Mouse (Mus musculus): ENCODE results near the gene Galnt9. TPM values are rescaled to one million over a fixed set of nuclear protein-coding genes. Genes with fewer than 3 reads are reported as not detected.

Gene Galnt9
- 13.9 and 15.5 TPM in 2 replicates for polyA plus RNA-seq (2015; fragmentation: Nextera tagmentation; extraction: Ambion mirVana)

- no peaks in the 10 kb centered on the region for H3K36me3 ChIP-seq (ENCODE audit: control insufficient read depth, insufficient read depth)
- peak; percentile 93 for ATAC-seq
- under 1% methylated on average over 80 of the region's 82 CpGs for WGBS
- peaks cover 12% of the 10 kb centered on the region for H3K4me1 ChIP-seq (replicated peaks; ENCODE audit: control insufficient read depth, insufficient read depth, low read length)
- no peaks in the 10 kb centered on the region for H3K9me3 ChIP-seq (ENCODE audit: control insufficient read depth, low read length)
- peak within 1 kb of the TSS; percentile 75 for H3K9ac ChIP-seq (replicated peaks; ENCODE audit: low read depth, low read length)
- H3K27me3 ChIP-seq (replicated peaks; ENCODE audit: control insufficient read depth, insufficient read depth, low read length) = peaks cover 34% of the 10 kb centered on the region
- H3K4me2 ChIP-seq (ENCODE audit: low read length) = peak within 1 kb of the TSS; percentile 68
- H3K4me3 ChIP-seq (replicated peaks; ENCODE audit: low read length) = peak within 1 kb of the TSS; percentile 54
- H3K27ac ChIP-seq (ENCODE audit: low read length) = no peak within 1 kb of the TSS
Observed at GRCm38 (mm10) chr5:110543951-110544690, at the start of gene Galnt9. Galnt9 (plus strand) TSS chr5:110544355.

DNA sequence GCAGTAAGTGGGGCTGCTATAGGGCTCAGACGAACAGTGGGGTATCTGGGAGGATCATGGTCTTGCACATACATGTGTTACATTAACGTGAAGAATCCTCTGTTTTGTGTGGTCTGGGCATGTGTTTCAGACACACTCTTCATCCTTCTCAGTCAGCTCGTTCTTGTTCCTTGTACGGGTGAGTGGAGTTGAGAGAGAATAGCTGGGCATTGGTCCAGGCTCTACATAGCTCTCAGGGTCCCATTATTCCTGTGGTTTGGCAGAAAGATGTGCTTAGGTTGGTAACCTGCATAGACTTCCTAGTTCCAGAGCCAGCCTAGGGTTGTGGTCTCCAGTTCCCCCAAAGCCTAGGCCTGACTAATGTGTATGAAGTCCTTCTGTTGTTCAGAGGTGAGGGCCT, 49.8 kb upstream of the Galnt9 start:
- no peaks in the 10 kb centered on the region for H3K27me3 ChIP-seq (replicated peaks; ENCODE audit: control insufficient read depth, insufficient read depth, low read length)
- 0 out of 2 replicates have a peak, but pooled peaks have one; percentile 6 for ATAC-seq
- peak overlapping the region; percentile 29; the same call in 1 of the 2 replicates for H3K9ac ChIP-seq (replicated peaks; ENCODE audit: low read depth, low read length)
- H3K36me3 ChIP-seq (ENCODE audit: control insufficient read depth, insufficient read depth) = no peaks in the 10 kb centered on the region
- H3K9me3 ChIP-seq (ENCODE audit: control insufficient read depth, low read length) = no peaks in the 10 kb centered on the region
- 35% methylated on average over 4 of the region's 4 CpGs for WGBS
- H3K4me3 ChIP-seq (replicated peaks; ENCODE audit: low read length) = no peak overlapping the region
- peaks cover 7% of the 10 kb centered on the region for H3K4me1 ChIP-seq (replicated peaks; ENCODE audit: control insufficient read depth, insufficient read depth, low read length)
- H3K27ac ChIP-seq (ENCODE audit: low read length) = no peak overlapping the region
- no peak overlapping the region for H3K4me2 ChIP-seq (ENCODE audit: low read length)

GRCm38 (mm10) chr5:110495051-110495450, 49.1 kb upstream of the Galnt9 start:
- no peak overlapping the region for H3K27ac ChIP-seq (ENCODE audit: low read length)
- H3K4me1 ChIP-seq (replicated peaks; ENCODE audit: control insufficient read depth, insufficient read depth, low read length) = peaks cover 7% of the 10 kb centered on the region
- 71% methylated on average over 6 of the region's 6 CpGs for WGBS

DNA sequence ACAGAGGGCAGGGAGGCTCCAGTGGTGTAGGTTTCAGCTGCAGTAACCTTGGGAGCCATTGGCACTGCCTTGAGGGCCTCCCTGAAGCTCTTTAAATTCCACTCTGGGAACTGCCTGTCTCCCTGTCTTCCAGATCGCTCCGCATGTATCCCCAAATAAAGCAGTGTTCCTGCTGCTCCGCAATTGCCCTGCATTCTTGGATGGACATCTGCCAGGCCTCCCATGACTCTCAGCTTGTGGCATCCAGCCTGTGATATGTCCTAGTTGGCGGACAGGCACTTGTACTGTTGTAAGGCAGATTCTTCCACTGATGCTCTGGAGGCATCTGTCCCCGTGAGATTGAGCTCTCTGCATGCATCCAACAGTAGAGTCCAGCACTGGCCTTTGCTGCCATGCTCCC, 46.6 kb upstream of the Galnt9 start:
- ATAC-seq = no peak
- no peaks in the 10 kb centered on the region for H3K27me3 ChIP-seq (replicated peaks; ENCODE audit: control insufficient read depth, insufficient read depth, low read length)
- no peaks in the 10 kb centered on the region for H3K9me3 ChIP-seq (ENCODE audit: control insufficient read depth, low read length)
- WGBS = 80% methylated on average over 5 of the region's 5 CpGs
- no peak overlapping the region for H3K9ac ChIP-seq (replicated peaks; ENCODE audit: low read depth, low read length)
- peaks cover 7% of the 10 kb centered on the region for H3K4me1 ChIP-seq (replicated peaks; ENCODE audit: control insufficient read depth, insufficient read depth, low read length)
- no peak overlapping the region for H3K4me3 ChIP-seq (replicated peaks; ENCODE audit: low read length)
- H3K27ac ChIP-seq (ENCODE audit: low read length) = no peak overlapping the region
- no peaks in the 10 kb centered on the region for H3K36me3 ChIP-seq (ENCODE audit: control insufficient read depth, insufficient read depth)
- no peak overlapping the region for H3K4me2 ChIP-seq (ENCODE audit: low read length)

More at GRCm38 (mm10) chr5:110495051-110495450, 49.1 kb upstream of the Galnt9 start:
- Histone ChIP-seq H3K4me3 (replicated peaks; ENCODE audit: low read length) (no peak overlapping the region), H3K36me3 (ENCODE audit: control insufficient read depth, insufficient read depth) (no peaks in the 10 kb centered on the region), H3K9me3 (ENCODE audit: control insufficient read depth, low read length) (no peaks in the 10 kb centered on the region), H3K4me2 (ENCODE audit: low read length) (no peak overlapping the region), H3K27me3 (replicated peaks; ENCODE audit: control insufficient read depth, insufficient read depth, low read length) (no peaks in the 10 kb centered on the region), H3K9ac (replicated peaks; ENCODE audit: low read depth, low read length) (no peak overlapping the region)
- no peak for ATAC-seq

DNA sequence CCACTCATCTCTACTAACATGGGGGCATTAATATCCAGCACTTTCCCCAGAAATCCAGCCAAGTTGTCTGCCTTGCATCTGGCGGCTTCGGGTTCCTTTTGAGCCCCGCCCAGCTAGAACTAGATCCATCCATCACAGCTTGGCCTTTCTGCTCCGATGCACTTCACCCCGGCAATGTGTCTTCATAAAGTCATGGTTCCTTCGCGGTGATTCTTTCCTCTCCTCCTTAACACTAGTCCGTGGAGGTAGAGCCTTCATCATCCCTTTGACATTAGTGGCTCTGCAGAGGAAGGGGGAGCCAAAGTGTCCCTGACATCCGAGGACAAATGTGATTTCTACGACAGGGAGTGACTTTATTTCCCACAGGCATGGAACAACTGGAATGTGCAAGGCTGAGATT, 46.1 kb upstream of the Galnt9 start:
- 82% methylated on average over 10 of the region's 10 CpGs for WGBS
- Histone ChIP-seq H3K9me3 (ENCODE audit: control insufficient read depth, low read length) (no peaks in the 10 kb centered on the region), H3K9ac (replicated peaks; ENCODE audit: low read depth, low read length) (no peak overlapping the region), H3K4me3 (replicated peaks; ENCODE audit: low read length) (no peak overlapping the region), H3K27me3 (replicated peaks; ENCODE audit: control insufficient read depth, insufficient read depth, low read length) (no peaks in the 10 kb centered on the region), H3K4me1 (replicated peaks; ENCODE audit: control insufficient read depth, insufficient read depth, low read length) (peaks cover 7% of the 10 kb centered on the region), H3K27ac (ENCODE audit: low read length) (no peak overlapping the region), H3K36me3 (ENCODE audit: control insufficient read depth, insufficient read depth) (no peaks in the 10 kb centered on the region), H3K4me2 (ENCODE audit: low read length) (no peak overlapping the region)
- no peak for ATAC-seq

GRCm38 (mm10) chr5:110500233-110500632, 43.9 kb upstream of the Galnt9 start:
- H3K27me3 ChIP-seq (replicated peaks; ENCODE audit: control insufficient read depth, insufficient read depth, low read length) = no peaks in the 10 kb centered on the region
- no peak overlapping the region for H3K27ac ChIP-seq (ENCODE audit: low read length)
- no peaks in the 10 kb centered on the region for H3K4me1 ChIP-seq (replicated peaks; ENCODE audit: control insufficient read depth, insufficient read depth, low read length)
- H3K36me3 ChIP-seq (ENCODE audit: control insufficient read depth, insufficient read depth) = no peaks in the 10 kb centered on the region
- H3K9ac ChIP-seq (replicated peaks; ENCODE audit: low read depth, low read length) = no peak overlapping the region
- no peaks in the 10 kb centered on the region for H3K9me3 ChIP-seq (ENCODE audit: control insufficient read depth, low read length)
- no peak overlapping the region for H3K4me3 ChIP-seq (replicated peaks; ENCODE audit: low read length)
- H3K4me2 ChIP-seq (ENCODE audit: low read length) = no peak overlapping the region
- no peak for ATAC-seq
- 64% methylated on average over 4 of the region's 4 CpGs for WGBS

- Histone ChIP-seq H3K4me3 (replicated peaks; ENCODE audit: low read length) (no peak overlapping the region), H3K36me3 (ENCODE audit: control insufficient read depth, insufficient read depth) (no peaks in the 10 kb centered on the region), H3K27ac (ENCODE audit: low read length) (no peak overlapping the region), H3K4me2 (ENCODE audit: low read length) (no peak overlapping the region), H3K27me3 (replicated peaks; ENCODE audit: control insufficient read depth, insufficient read depth, low read length) (no peaks in the 10 kb centered on the region), H3K9ac (replicated peaks; ENCODE audit: low read depth, low read length) (no peak overlapping the region), H3K9me3 (ENCODE audit: control insufficient read depth, low read length) (no peaks in the 10 kb centered on the region), H3K4me1 (replicated peaks; ENCODE audit: control insufficient read depth, insufficient read depth, low read length) (peaks cover 5% of the 10 kb centered on the region)
- 94% methylated on average over 3 of the region's 3 CpGs for WGBS
- ATAC-seq = no peak
Observed at GRCm38 (mm10) chr5:110503361-110503760, 40.8 kb upstream of the Galnt9 start.

- no peaks in the 10 kb centered on the region for H3K9me3 ChIP-seq (ENCODE audit: control insufficient read depth, low read length)
- H3K4me1 ChIP-seq (replicated peaks; ENCODE audit: control insufficient read depth, insufficient read depth, low read length) = peaks cover 7% of the 10 kb centered on the region
- H3K27me3 ChIP-seq (replicated peaks; ENCODE audit: control insufficient read depth, insufficient read depth, low read length) = no peaks in the 10 kb centered on the region
- WGBS = 27% methylated on average over 10 of the region's 10 CpGs
- H3K4me2 ChIP-seq (ENCODE audit: low read length) = no peak overlapping the region
- H3K27ac ChIP-seq (ENCODE audit: low read length) = no peak overlapping the region
- H3K36me3 ChIP-seq (ENCODE audit: control insufficient read depth, insufficient read depth) = no peaks in the 10 kb centered on the region
- no peak overlapping the region; the same call in 1 of the 2 replicates for H3K9ac ChIP-seq (replicated peaks; ENCODE audit: low read depth, low read length)
- no peak for ATAC-seq
- H3K4me3 ChIP-seq (replicated peaks; ENCODE audit: low read length) = no peak overlapping the region
Observed at GRCm38 (mm10) chr5:110505611-110506294, 38.4 kb upstream of the Galnt9 start.

GRCm38 (mm10) chr5:110506295-110506616, 37.9 kb upstream of the Galnt9 start:
- Histone ChIP-seq H3K27me3 (replicated peaks; ENCODE audit: control insufficient read depth, insufficient read depth, low read length) (no peaks in the 10 kb centered on the region), H3K9ac (replicated peaks; ENCODE audit: low read depth, low read length) (no peak overlapping the region; the same call in 1 of the 2 replicates), H3K27ac (ENCODE audit: low read length) (no peak overlapping the region), H3K4me2 (ENCODE audit: low read length) (no peak overlapping the region), H3K9me3 (ENCODE audit: control insufficient read depth, low read length) (no peaks in the 10 kb centered on the region), H3K4me1 (replicated peaks; ENCODE audit: control insufficient read depth, insufficient read depth, low read length) (peaks cover 7% of the 10 kb centered on the region), H3K36me3 (ENCODE audit: control insufficient read depth, insufficient read depth) (no peaks in the 10 kb centered on the region), H3K4me3 (replicated peaks; ENCODE audit: low read length) (no peak overlapping the region)
- WGBS = 10% methylated on average over 8 of the region's 8 CpGs
- ATAC-seq = no peak

Data from forebrain, embryonic 16.5 days (tissue).